Mouse (Mus musculus) right cerebral cortex, postnatal 4 days (tissue): ENCODE data around the gene Casc3.

Source experiments
- DNase-seq: peaks from one replicate; pipeline ENCODE4 v3.0.0-alpha.2; 2022

Gene Casc3

GRCm38 (mm10) chr11:98836651-98837141, 32.0 kb downstream of the Casc3 start, which contains the start of gene Rapgefl1:
Rapgefl1 (plus strand) TSS chr11:98836785.
- DNase-seq, result peak; percentile 76

DNA sequence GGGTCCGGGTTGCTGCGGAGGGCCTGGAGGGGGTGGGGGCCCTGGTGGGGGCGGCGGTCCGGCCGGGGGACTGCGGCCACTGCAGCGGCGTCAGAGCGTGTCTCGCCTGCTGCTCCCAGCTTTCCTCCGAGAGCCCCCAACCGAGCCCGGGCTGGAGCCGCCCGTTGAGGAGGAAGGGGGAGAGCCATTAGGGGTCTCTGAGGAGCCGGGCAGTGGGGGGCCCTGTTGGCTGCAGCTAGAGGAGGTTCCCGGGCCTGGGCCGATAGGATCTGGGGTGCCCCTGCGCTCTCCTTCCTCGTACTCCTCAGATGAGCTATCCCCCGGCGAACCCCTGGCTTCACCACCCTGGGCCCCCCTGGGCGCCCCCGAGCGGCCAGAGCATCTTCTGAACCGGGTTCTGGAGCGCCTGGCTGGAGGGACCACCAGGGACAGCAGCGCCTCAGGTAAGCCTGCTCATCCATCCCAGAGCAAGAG, 32.6 kb downstream of the Casc3 start:
- DNase-seq, result peak; percentile 50

GRCm38 (mm10) chr11:98837917-98838316, 33.2 kb downstream of the Casc3 start:
- peak; percentile 16 for DNase-seq

DNA sequence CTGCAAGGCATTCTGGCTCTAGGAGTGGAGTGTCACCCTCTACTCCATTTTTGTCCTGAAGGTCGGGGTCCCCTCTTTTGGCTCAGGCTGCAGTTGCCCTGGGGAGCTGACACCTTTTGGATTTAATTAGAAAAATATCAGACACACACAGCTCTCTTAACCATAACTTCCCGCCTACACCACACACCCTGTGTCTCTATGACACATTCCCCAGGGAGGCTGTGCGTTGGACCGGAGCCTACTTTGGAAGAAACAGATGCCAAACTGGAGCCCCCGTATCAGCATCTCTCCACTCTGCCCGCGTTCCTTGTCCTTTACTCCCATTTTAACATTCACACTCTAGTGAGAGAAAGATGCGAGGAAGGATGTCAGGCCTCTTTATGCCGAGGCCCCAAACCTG, 33.8 kb downstream of the Casc3 start:
- DNase-seq, result peak; percentile 25

DNA sequence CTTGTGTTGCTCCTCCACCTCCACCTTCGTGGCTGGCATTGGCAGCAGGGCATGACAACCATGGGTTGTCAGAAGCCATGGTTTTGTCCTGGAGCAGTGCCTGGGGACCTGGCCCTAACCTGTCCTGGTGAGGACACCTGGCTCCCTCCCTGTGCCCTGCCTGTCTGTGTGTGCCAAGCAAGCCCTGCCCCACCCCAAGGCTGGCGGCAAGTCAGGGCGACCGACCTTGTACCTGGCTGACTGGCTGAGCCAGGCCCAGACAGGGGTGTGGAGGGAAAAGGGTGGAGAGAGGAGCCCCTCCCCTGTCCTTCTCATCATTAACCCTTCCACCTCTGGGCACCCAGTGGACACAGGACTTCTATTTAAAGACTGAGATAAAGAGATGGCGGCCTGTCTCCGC, 34.7 kb downstream of the Casc3 start:
- no peak for DNase-seq

DNA sequence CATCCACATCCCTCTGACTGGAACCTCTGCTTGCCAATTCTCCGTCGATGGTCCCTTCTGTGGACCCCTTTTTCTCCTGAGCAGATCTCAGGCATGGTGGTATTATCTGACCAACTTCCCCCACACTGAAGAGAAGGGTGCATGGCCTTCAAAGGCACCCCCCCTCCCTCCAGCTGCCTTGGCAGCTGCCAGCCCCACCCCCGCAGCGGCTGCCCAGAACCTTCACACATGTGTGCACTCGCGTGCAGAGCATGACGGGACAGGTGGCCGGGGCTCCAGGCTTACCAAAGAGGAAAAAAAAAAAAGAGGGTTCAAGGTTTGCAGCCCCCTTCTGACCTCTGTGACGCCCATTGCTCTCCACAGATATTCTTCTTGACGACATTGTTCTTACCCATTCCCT, 35.2 kb downstream of the Casc3 start:
- DNase-seq, result no peak

GRCm38 (mm10) chr11:98846016-98846415, 41.3 kb downstream of the Casc3 start:
- DNase-seq, result peak; percentile 31

GRCm38 (mm10) chr11:98846865-98847604, 42.3 kb downstream of the Casc3 start:
- no peak for DNase-seq

DNA sequence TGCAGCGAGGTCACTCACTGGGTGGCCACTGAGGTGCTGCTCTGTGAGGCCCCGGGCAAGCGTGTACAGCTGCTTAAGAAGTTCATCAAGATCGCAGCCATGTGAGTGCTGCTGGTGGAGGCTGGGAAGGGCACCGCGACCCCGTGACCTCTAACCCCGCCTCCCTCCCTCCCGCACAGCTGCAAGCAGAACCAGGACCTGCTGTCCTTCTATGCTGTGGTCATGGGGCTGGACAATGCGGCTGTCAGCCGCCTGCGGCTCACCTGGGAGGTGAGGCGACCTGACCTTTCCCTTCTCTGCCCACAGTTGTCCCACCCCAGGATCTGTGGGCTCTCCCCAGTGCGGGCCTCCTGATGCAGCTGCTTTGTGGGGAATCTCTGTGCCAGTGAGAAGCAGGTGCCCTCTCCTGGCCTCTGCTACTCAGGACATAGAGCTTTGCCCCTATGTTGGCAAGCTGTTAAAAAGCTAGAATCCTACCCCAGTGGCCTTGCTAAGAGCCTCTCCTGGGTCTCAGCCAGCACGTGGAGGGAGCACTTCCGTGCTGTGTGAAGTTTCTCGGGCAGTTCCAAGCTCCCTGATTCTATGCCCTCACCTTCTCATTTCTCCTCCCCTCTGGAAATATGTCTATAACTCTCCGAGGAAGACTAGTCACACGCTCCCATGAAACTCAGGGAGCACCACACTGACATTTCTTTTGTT, 44.6 kb downstream of the Casc3 start:
- DNase-seq, result no peak

DNA sequence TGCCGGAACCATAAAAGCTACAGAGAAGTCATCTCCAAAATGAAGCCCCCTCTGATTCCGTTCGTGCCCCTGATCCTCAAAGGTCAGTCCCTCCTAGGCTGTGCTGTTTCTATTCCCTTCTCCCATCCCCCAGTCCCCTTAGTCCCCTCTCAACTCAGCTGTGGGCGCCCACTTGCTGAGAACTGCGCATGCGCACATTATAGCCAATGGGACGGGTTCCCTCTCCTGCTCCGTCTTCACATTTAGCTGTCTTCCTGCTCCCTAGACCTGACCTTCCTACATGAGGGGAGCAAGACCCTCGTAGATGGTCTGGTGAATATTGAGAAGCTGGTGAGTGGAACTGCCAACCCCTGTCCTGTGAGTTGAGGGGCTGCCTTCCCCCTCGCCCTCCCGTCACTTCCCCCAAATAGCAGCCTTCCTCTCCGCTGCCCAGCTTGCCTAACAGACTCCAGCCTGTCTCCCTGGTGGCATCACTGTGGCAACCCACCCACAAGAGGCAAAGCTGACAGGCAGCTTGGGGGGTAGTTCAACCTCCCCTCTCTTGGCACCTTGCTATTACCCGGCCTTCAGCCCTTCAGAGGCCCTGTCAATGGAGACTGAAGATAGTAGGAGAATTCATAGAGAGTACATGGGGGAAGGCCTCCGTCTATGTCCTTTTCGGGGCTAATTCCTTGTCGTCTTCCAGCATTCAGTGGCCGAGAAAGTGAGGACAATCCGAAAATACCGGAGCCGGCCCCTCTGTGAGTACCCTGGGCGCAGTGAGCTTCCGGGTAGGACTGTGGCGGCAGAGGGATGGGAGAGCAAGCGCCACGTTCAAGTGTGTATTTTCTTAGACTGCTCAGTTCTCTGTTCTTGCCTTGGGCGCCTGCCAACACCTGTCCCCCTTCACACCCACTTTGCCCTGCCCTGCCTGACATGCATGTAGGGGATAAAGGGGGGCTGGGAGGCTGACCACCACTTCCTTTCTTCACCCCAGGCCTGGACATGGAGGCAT, 45.7 kb downstream of the Casc3 start:
- no peak for DNase-seq

DNA sequence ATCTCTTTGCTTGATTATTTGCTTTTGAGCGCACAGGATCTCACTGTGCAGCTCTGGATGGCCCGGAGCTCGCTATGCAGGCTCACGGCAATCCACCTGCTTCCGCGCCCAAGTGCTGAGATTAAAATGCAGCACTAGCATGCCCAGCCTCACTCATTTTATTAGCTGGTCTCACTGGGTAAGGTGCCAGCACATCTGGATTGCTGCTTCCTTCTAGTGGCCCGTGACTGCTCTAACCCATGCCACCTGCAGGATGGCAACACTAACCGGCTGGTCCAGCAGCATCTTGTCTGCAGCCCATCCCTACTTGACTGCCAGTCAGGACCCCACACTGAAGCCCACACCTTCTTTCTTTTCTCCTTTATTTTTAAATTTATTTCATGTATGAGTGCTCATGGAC, 49.4 kb downstream of the Casc3 start:
- no peak for DNase-seq

GRCm38 (mm10) chr11:98854659-98855058, 50.0 kb downstream of the Casc3 start:
- no peak for DNase-seq

DNA sequence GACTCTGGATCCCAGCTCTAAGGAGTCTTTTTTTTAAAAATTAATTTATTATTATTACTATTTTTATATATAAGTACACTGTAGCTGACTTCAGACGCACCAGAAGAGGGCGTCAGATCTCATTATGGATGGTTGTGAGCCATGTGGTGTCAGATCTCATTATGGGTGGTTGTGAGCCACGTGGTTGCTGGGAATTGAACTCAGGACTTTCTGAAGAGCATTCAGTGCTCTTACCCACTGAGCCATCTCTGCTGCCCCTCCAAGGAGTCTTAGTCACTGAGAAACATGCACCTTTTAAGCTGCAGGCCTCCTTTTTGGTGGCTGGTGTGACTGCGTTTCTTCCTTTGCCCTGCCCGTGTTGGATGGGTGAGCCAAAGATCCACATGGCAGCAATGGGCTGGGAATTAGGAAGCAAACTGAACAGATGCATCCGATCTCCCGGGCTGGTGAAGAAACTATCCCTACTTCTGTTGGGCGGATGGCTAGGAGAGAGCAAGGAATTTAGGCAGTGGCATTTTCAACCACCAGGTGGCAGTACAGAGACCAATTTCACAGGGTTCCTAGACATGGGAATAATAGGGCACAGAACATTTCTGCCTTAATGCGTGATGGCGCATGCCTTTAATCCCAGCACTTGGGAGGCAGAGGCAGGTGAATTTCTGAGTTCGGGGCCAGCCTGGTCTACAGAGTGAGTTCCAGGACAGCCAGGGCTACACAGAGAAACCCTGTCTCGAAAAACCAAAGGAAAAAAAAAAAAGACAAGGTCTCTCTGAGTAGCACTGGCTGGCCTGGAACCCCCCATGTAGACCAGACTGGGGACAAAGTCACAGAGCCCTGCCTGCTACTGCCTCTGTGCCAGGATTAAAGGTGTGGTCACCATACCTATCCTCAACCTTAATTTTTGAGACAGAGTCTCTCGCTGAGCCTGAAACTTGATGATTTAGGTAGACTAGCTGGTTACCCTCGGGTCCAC, 54.3 kb downstream of the Casc3 start:
- peak; percentile 88 for DNase-seq

DNA sequence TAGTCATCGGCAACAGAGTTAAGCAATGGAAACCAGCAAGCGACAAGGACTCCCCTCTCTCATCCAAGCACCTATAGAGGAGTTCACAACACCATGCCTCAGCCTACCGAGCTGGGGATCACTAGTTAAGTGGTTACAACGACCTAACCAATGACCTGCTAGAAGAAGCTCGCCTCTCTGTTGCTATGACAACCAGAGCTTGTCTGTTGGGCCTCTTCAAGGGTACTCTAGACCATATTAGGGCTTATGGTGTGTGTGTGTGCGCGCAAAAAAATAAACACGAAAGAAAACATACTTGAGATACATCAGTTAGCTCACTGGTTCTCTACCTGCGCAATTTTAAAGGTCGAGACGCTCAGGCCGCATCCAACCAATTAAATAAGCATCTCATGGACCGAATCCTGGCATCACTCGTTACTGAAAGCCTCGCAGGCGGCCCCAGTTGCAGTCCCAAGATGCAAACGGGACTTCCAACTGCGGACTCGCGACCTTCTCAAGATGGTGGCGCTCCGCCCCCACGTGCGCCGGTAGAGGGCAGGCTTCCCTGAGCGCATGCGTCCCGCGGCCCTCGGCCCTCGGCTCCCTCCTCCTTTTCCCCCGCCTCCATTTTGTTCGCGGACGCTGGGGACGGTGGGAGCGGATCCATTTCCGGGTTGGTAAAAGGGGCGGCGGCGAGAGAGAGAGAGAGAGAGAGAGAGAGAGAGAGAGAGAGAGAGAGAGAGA, 58.5 kb downstream of the Casc3 start, which contains the start of gene Wipf2:
Wipf2 (plus strand) TSS at position 611 of the 723 bp plus-strand sequence.
- peak; percentile 96 for DNase-seq

DNA sequence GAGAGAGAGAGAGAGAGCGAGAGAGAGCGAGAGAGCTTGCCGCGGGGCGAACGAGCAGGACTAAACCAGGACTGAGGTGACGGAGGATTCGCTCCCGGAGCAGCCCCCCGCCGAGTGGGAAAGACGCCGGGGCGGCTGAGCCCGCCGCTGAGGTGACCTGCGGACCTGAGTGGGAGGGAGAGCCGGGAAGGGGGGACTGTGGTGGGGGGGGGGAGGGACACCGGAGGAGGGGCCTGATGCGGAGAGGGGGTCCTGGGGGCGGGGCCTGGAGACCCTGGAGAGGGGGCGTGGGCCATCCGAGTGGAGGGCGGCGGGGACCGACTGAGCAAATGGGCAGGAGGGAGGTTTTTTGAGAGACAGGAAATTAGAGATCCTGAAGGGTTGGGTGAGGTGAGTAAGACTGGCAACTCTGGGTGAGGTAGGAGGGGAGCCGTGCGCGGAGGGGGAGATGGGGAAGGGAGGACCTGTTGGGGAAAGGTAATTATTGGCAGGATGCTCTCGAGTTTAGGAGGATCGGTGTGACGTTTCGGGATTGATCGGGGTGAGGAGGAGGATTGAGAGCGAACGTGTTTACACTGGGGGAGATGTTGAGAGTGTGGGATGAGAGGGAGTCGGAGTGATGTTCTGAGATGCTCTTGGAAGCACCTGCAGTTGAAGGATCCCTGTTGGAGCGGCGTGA, 59.2 kb downstream of the Casc3 start:
- peak; percentile 68 for DNase-seq

GRCm38 (mm10) chr11:98867293-98867692, 62.6 kb downstream of the Casc3 start:
- no peak for DNase-seq

DNA sequence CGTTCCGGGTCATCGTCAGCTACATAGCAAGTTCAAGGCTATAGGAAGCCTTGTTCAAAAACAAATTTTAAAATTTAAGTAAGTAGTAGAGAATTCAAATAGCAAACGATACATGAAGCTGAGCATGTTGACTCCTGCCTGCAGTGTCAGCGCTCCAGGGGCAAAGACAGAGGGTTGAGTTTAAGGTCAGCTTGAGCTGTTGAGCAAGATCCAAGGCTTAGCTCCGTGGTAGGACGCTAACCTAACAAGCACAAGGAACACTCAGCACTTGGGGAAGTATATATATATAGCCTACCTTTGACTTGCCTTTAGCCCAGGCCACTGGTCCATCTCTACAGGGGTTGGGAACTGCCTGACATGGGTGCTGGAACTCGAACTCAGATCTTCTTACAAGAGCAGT, 65.2 kb downstream of the Casc3 start:
- no peak for DNase-seq

GRCm38 (mm10) chr11:98870791-98871190, 66.1 kb downstream of the Casc3 start:
- DNase-seq, result no peak

- no peak for DNase-seq
These were observed 66.7 kb downstream of the Casc3 start for GRCm38 (mm10) chr11:98871416-98871815.

- DNase-seq, result no peak
These were observed 67.3 kb downstream of the Casc3 start for GRCm38 (mm10) chr11:98872040-98872439.
